Mouse (Mus musculus): ENCODE data around the gene Gm3278.
"Not testable (repeated sequence)": the region's sequence is repeated elsewhere in the genome, so short reads cannot be mapped to it uniquely, and the experiment has no call there.

The Gm3278 gene

GRCm38 (mm10) chr14:4892116-4892515 is at the start of gene Gm3278:
TSS of gene Gm3278 (plus strand) at chr14:4892416.
- not testable (repeated sequence) for DNase-seq (ENCODE audit: low read depth)

DNA sequence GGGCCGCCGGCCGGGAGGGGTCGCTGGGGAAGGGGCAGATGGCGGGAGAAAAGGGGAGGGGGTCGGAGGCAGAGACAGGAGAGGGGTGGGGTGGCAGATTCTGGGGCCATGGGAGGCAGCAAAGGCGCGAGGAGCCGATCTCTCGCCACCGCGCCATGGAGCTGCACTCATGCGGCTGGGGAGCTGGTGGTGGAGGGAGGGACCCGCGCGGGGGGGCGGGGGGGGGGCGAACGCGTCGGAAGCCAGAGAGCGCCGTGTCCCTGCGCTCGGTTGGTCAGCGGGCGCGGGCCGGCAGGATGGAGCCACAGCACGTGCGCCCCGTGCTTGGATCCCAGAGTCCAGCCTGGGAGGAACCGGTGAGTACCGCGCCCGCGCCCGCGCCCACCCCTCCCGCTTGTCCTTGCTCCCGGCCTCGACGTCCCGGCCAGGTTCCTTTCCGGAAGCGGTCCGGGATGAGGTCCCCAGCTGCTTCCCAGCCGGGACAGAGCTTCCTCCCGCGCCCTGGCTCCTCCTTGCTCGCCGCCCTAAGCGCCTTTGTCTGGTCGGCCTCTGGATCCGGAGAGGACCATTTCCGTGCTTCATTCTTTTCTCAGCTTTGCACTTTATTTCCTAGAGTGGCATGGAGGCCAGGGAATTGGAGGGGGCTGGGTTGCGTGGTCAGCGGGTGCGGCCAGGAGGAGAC is 36.8 kb upstream of the Gm3278 start, which contains the start of gene Gm3264:
Gm3264 (plus strand) TSS at position 278 of the 682 bp plus-strand sequence.
- DNase-seq (ENCODE audit: low read depth) = not testable (repeated sequence)

Data from c-Kit-positive CD71-positive TER-119-negative erythroid progenitor cells, embryonic 14.5 days (primary cell).